Mouse (Mus musculus): ENCODE measurements around the gene Wdr41. TPM values are rescaled to one million over a fixed set of nuclear protein-coding genes. Genes with fewer than 3 reads are reported as not detected.

Gene Wdr41
- polyA plus RNA-seq, 2 experiments: 3.9 to 5.3 TPM

DNA sequence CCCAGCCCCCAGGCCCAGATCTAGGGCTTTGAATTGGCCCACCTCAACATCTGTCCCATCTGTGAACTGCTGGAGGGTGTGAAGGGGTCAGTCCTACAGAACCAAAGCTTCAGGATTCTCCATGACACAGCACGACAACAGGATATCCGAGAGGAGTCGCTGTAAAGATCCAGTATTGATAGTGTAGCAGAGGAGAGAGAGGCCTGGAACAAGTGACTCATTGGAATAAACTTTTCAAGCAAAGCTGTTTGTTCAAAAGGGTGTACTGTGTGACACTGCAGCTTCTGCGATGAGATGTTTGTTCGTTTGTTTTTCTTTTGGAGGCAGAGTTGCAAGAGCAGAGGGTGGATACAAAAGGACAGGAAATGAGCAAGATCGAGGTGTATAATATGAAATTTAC, 20.2 kb upstream of the Wdr41 start:
- TF ChIP-seq EP300 (IDR thresholded peaks at IDR 0.05; ENCODE audit: low read depth): no peak
- no peak for TF ChIP-seq CTCF (IDR thresholded peaks at IDR 0.05; ENCODE audit: low read depth)
- WGBS (ENCODE audit: insufficient replicate concordance): 30% methylated on average over 6 of the region's 6 CpGs

DNA sequence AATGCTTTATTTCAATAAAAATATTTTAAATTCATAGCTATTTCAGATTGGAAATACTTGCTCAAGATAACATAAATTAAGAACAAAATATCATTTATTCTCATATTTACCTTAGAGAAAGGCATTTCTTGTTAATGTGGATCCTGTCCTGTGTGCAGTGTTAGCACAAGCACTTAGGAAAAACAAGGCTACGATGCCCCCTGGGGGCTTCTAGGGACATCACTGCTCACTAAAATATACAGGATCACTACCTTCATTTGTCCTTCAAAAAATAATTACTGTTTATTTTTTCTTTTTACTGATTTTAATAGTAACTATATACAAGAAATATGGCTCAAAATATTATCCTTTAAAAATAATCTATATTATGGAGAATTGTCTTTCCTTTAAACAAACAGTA, 18.2 kb upstream of the Wdr41 start:
- no peak for DNase-seq (ENCODE audit: low read depth in 3 of 3, low spot score in 3 of 3)

More for the DNA sequence above, 20.2 kb upstream of the Wdr41 start:
- no peaks in the 10 kb centered on the region for H3K36me3 ChIP-seq (replicated peaks; ENCODE audit: control insufficient read depth, insufficient read depth, low read depth)
- no peak overlapping the region for H3K4me3 ChIP-seq (ENCODE audit: insufficient read depth in 1 of 2, low read depth in 2 of 2, low read length in 2 of 2)
- no peaks in the 10 kb centered on the region for H3K4me1 ChIP-seq (replicated peaks; ENCODE audit: control insufficient read depth in 2 of 2, insufficient read depth in 2 of 2, low read length in 1 of 2)
- H3K27ac ChIP-seq: no peak overlapping the region
- no peaks in the 10 kb centered on the region for H3K9me3 ChIP-seq (ENCODE audit: control insufficient read depth, low read length)
- ATAC-seq (ENCODE audit: insufficient read depth) (no peak), DNase-seq (ENCODE audit: low read depth in 3 of 3, low spot score in 3 of 3) (no peak)
- no peaks in the 10 kb centered on the region for H3K27me3 ChIP-seq (ENCODE audit: control insufficient read depth, insufficient read depth, low read length)
- no peak overlapping the region for H3K9ac ChIP-seq (replicated peaks)
- no peak overlapping the region for H3K4me2 ChIP-seq (ENCODE audit: low read depth)

DNA sequence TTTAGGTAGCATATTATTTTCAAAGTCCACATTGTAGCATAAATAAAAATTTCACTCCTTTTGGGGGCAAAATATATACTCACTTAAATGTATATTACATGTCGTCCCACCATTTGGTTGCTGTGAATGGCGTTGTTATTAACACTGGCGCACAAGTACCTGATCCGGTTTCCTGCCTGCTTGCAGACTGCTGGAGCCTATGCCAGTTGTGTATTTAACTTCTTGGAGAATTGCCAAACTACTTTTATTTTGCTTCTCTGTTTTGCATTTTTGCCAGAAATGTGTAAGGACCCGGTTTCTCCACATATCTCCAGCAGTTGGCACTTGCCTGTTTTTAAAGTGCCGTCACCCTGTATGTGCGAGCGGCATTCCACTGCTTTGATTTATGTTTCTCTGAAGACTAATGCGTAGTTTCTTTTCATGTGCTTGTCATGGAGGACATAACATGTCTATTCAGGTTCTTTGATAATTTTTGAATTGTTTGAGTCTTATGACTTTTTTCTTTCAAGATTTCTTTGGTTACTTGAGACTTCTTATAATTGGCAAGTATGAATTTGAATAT, 6.1 kb upstream of the Wdr41 start:
- H3K9me3 ChIP-seq (ENCODE audit: control insufficient read depth, low read length): no peaks in the 10 kb centered on the region
- no peaks in the 10 kb centered on the region for H3K4me1 ChIP-seq (replicated peaks; ENCODE audit: control insufficient read depth in 2 of 2, insufficient read depth in 2 of 2, low read length in 1 of 2)
- no peak overlapping the region for H3K4me3 ChIP-seq (ENCODE audit: insufficient read depth in 1 of 2, low read depth in 2 of 2, low read length in 2 of 2)
- 71% methylated on average over 9 of the region's 9 CpGs for WGBS (ENCODE audit: insufficient replicate concordance)
- ATAC-seq (ENCODE audit: insufficient read depth): no peak
- H3K36me3 ChIP-seq (replicated peaks; ENCODE audit: control insufficient read depth, insufficient read depth, low read depth): no peaks in the 10 kb centered on the region
- H3K27ac ChIP-seq: no peak overlapping the region
- no peak overlapping the region for H3K9ac ChIP-seq (replicated peaks)
- DNase-seq (ENCODE audit: low read depth in 3 of 3, low spot score in 3 of 3): no peak
- no peak overlapping the region for H3K4me2 ChIP-seq (ENCODE audit: low read depth)
- TF ChIP-seq EP300 (IDR thresholded peaks at IDR 0.05; ENCODE audit: low read depth) (no peak), CTCF (IDR thresholded peaks at IDR 0.05; ENCODE audit: low read depth) (no peak)
- no peaks in the 10 kb centered on the region for H3K27me3 ChIP-seq (ENCODE audit: control insufficient read depth, insufficient read depth, low read length)

More for the DNA sequence above, 18.2 kb upstream of the Wdr41 start:
- Histone ChIP-seq H3K9ac (replicated peaks) (no peak overlapping the region), H3K27me3 (ENCODE audit: control insufficient read depth, insufficient read depth, low read length) (no peaks in the 10 kb centered on the region), H3K4me2 (ENCODE audit: low read depth) (no peak overlapping the region), H3K4me3 (ENCODE audit: insufficient read depth in 1 of 2, low read depth in 2 of 2, low read length in 2 of 2) (no peak overlapping the region), H3K9me3 (ENCODE audit: control insufficient read depth, low read length) (no peaks in the 10 kb centered on the region), H3K4me1 (replicated peaks; ENCODE audit: control insufficient read depth in 2 of 2, insufficient read depth in 2 of 2, low read length in 1 of 2) (no peaks in the 10 kb centered on the region), H3K36me3 (replicated peaks; ENCODE audit: control insufficient read depth, insufficient read depth, low read depth) (no peaks in the 10 kb centered on the region), H3K27ac (no peak overlapping the region)
- WGBS (ENCODE audit: insufficient replicate concordance): 44% methylated on average over 1 of the region's 1 CpGs
- no peak for ATAC-seq (ENCODE audit: insufficient read depth)
- TF ChIP-seq EP300 (IDR thresholded peaks at IDR 0.05; ENCODE audit: low read depth) (no peak), CTCF (IDR thresholded peaks at IDR 0.05; ENCODE audit: low read depth) (no peak)

DNA sequence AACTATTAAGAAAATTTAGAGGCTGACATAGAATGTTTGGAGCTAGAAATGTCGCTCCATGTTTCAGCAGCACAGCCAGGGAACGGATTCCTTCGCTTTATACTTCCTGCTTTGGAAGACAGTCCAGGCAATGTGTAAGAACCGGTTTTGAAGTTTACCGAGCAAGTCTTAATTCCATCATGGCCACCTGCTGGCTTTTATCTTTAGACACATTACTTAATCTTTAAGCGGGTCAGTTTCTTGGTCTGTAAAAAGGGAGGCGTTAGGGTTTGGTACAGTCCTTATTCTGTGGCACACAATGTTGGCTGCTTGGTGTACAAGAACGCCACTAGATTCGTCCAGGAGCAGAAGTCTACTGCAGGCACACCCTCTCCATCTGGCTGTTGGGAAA, 321 bp upstream of the Wdr41 start:
- Histone ChIP-seq H3K4me3 (ENCODE audit: insufficient read depth in 1 of 2, low read depth in 2 of 2, low read length in 2 of 2) (peak overlapping the region; percentile 60 to 83), H3K9me3 (ENCODE audit: control insufficient read depth, low read length) (no peaks in the 10 kb centered on the region), H3K9ac (replicated peaks) (0 out of 2 replicates have a peak overlapping the region, but pooled peaks have one; percentile 40), H3K36me3 (replicated peaks; ENCODE audit: control insufficient read depth, insufficient read depth, low read depth) (no peaks in the 10 kb centered on the region), H3K27me3 (ENCODE audit: control insufficient read depth, insufficient read depth, low read length) (no peaks in the 10 kb centered on the region), H3K27ac (no peak overlapping the region), H3K4me1 (replicated peaks; ENCODE audit: control insufficient read depth in 2 of 2, insufficient read depth in 2 of 2, low read length in 1 of 2) (peaks cover 0 to 5% of the 10 kb centered on the region in 2 experiments; a peak in 2 of 4 replicates), H3K4me2 (ENCODE audit: low read depth) (peak overlapping the region; percentile 71)
- ATAC-seq (ENCODE audit: insufficient read depth) (no peak), DNase-seq (ENCODE audit: low read depth in 3 of 3, low spot score in 3 of 3) (peak in 1 of 3 experiments; percentile 4)
- WGBS (ENCODE audit: insufficient replicate concordance): 21% methylated on average over 9 of the region's 9 CpGs
- no peak for TF ChIP-seq CTCF (IDR thresholded peaks at IDR 0.05; ENCODE audit: low read depth)
- TF ChIP-seq EP300 (IDR thresholded peaks at IDR 0.05; ENCODE audit: low read depth): no peak

DNA sequence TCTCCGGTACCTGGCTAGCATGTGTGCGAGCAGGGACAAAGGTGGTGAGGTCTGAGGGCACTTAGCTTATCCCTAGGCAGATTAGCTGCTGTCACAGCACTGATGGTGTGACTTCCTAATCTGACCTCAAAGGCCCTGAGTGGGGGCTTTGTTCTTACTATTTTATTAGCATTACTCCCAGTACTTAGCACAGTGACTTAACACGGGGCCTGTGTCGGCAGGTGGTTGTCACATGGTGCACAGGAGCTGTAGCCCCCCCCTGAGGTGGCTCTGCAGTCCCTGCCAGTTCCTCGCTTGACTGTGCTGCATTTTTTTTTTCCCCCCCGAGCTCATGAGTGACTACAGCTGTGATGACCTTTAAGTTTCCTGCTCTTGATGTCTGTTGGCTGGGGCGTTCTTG, 2.9 kb downstream of the Wdr41 start:
- TF ChIP-seq EP300 (IDR thresholded peaks at IDR 0.05; ENCODE audit: low read depth): no peak
- no peak for TF ChIP-seq CTCF (IDR thresholded peaks at IDR 0.05; ENCODE audit: low read depth)
- Histone ChIP-seq H3K4me1 (replicated peaks; ENCODE audit: control insufficient read depth in 2 of 2, insufficient read depth in 2 of 2, low read length in 1 of 2) (peaks cover 0 to 5% of the 10 kb centered on the region in 2 experiments; a peak in 2 of 4 replicates), H3K4me2 (ENCODE audit: low read depth) (no peak overlapping the region), H3K4me3 (ENCODE audit: insufficient read depth in 1 of 2, low read depth in 2 of 2, low read length in 2 of 2) (no peak overlapping the region), H3K36me3 (replicated peaks; ENCODE audit: control insufficient read depth, insufficient read depth, low read depth) (no peaks in the 10 kb centered on the region), H3K9ac (replicated peaks) (no peak overlapping the region), H3K27me3 (ENCODE audit: control insufficient read depth, insufficient read depth, low read length) (no peaks in the 10 kb centered on the region), H3K27ac (no peak overlapping the region), H3K9me3 (ENCODE audit: control insufficient read depth, low read length) (no peaks in the 10 kb centered on the region)
- DNase-seq (ENCODE audit: low read depth in 3 of 3, low spot score in 3 of 3) (no peak), ATAC-seq (ENCODE audit: insufficient read depth) (no peak)
- 65% methylated on average over 7 of the region's 7 CpGs for WGBS (ENCODE audit: insufficient replicate concordance)
